Mouse (Mus musculus) midbrain, embryonic 11.5 days (tissue): ENCODE results near the gene Arhgdib. TPM values are rescaled to one million over a fixed set of nuclear protein-coding genes. Genes with fewer than 3 reads are reported as not detected.

Experiments used
- ATAC-seq: fragments of 200-750 bp; cut with Nextera tagmentation; 2 replicates; pipeline ENCODE4 v1.8.0; 2017; ENCODE audit warnings: moderate TSS enrichment, moderate library complexity; ENCODE audit not compliant: low FRiP score
- DNase-seq: peaks from one replicate; pipeline ENCODE4 v3.0.0; 2015; ENCODE audit warnings: low spot score; ENCODE audit errors: missing footprints
- H3K27ac ChIP-seq: fragments of 300-500 bp; sonication (generic); 2 replicates; pipeline ENCODE4 v1.5.1; 2014; ENCODE audit warnings: low read depth, low read length
- H3K27me3 ChIP-seq: fragments of 300-500 bp; sonication (generic); 2 replicates; pipeline ENCODE4 v1.6.1; 2014; ENCODE audit warnings: mild to moderate bottlenecking, low read length, moderate library complexity, mixed read lengths; ENCODE audit not compliant: control insufficient read depth, insufficient read depth
- H3K36me3 ChIP-seq: fragments of 300-500 bp; sonication (generic); 2 replicates; pipeline ENCODE4 v1.6.1; 2014; ENCODE audit warnings: mild to moderate bottlenecking, low read length, moderate library complexity, mixed read lengths; ENCODE audit not compliant: control insufficient read depth, insufficient read depth
- H3K4me1 ChIP-seq: fragments of 300-500 bp; sonication (generic); 2 replicates; pipeline ENCODE4 v1.6.1; 2014; ENCODE audit warnings: low read length; ENCODE audit not compliant: control insufficient read depth, insufficient read depth
- H3K4me2 ChIP-seq: fragments of 300-500 bp; sonication (generic); 2 replicates; pipeline ENCODE4 v1.6.1; 2014; ENCODE audit warnings: mild to moderate bottlenecking, moderate library complexity
- H3K4me3 ChIP-seq: fragments of 300-500 bp; sonication (generic); 2 replicates; pipeline ENCODE4 v1.5.1; 2014; ENCODE audit warnings: low read depth, low read length
- H3K9ac ChIP-seq: fragments of 300-500 bp; sonication (generic); 2 replicates; pipeline ENCODE4 v1.6.1; 2014; ENCODE audit warnings: low read length
- H3K9me3 ChIP-seq: fragments of 300-500 bp; sonication (generic); 2 replicates; pipeline ENCODE4 v1.6.1; 2016; ENCODE audit warnings: low read length; ENCODE audit not compliant: control insufficient read depth
- WGBS: fragments of 180-500 bp; shearing (Covaris S2); extraction: QIAGEN DNeasy Blood & Tissue Kit; methylation state at CpG from one replicate; pipeline ENCODE4 v1.1.7; 2014; 5-methylcytosine and 5-hydroxymethylcytosine counted together
- polyA plus RNA-seq: library from polyadenylated mRNA; unstranded; fragments of >200 nt; fragmentation: Nextera tagmentation; extraction: Ambion mirVana; gene quantifications from 2 replicates; pipeline ENCODE4 v1.2.1, GENCODE M21; 2014

Gene Arhgdib
- 26.3 and 26.4 TPM in 2 replicates for polyA plus RNA-seq

DNA sequence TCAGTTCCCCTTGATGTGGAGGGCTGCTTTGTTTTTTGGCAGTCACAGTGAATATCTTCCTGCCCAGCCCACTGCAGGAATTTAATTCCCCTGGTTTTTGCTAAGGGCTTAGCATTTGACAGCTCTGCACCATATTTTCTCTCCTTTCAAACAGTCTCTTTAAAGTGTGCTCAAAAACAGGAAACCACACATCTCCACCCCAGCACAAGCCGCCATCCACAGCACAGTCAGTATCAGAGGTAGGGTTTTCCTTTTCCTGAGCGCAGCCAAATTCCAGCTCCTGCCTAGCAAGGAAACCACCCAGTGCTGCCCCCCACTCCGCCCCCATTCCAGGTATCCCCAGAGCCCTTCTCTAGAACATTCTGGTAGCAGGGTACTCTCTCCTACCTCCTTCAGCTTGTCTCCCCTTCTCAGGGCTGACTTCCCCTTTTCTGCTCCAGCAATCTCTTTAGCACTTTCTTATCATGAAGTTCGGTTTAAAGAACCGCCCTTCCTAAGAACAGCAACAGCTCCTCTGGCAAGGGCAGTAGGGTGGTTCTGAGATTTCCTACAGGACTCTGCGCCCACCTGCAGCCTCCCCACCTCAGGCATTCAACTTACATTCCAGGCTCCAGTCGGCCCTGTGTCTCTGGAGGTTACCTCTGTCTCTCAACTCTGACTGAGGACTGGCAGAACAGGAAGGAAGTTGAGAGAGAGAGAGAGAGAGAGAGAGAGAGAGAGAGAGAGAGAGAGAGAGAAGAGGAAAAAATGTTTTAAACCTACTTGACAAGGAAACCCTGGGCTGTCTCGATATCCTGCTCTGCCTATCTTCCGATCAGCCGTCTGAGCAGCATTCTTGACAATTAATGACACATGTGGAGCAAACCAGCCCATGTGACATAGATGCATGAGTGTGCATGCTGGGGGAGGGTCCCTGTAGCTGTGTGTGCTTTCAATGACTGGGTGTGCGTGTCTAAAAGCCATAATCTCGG, at the start of gene Arhgdib:
TSS of gene Arhgdib (minus strand) at position 849 of the 971 bp plus-strand sequence.
- H3K9me3 ChIP-seq, result no peaks in the 10 kb centered on the region
- no peaks in the 10 kb centered on the region for H3K4me1 ChIP-seq
- H3K36me3 ChIP-seq, result no peaks in the 10 kb centered on the region
- no peaks in the 10 kb centered on the region for H3K27me3 ChIP-seq
- H3K9ac ChIP-seq, result no peak within 1 kb of the TSS
- no peak for ATAC-seq
- H3K4me3 ChIP-seq, result no peak within 1 kb of the TSS
- H3K4me2 ChIP-seq, result no peak within 1 kb of the TSS
- 74% methylated on average over 12 of the region's 12 CpGs for WGBS
- peak; percentile 79 for DNase-seq
- no peak within 1 kb of the TSS for H3K27ac ChIP-seq

DNA sequence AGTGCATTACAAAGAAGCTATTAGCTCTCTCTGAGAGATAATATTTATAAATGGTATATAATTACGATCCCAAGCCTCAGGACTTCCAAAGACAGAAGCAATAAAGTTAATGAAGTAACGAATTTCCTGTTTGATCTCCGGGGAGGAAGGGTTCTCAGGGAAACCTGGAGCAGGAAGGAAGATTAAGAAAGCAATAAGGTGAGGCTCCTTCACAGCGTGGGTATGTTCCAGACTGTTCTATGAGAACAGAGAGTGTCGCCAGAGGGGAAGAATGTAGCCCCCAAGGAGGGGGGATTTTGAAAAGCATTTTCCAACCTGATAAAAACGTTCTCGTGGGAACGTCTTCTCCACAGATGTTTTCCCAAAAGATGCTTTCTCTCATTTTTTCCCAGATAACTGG, 48.9 kb upstream of the Arhgdib start:
- Histone ChIP-seq H3K4me3 (no peak overlapping the region), H3K27ac (no peak overlapping the region), H3K9me3 (no peaks in the 10 kb centered on the region), H3K4me2 (no peak overlapping the region), H3K27me3 (no peaks in the 10 kb centered on the region), H3K36me3 (no peaks in the 10 kb centered on the region), H3K9ac (no peak overlapping the region), H3K4me1 (no peaks in the 10 kb centered on the region)
- ATAC-seq (no peak), DNase-seq (no peak)
- 84% methylated on average over 8 of the region's 8 CpGs for WGBS

DNA sequence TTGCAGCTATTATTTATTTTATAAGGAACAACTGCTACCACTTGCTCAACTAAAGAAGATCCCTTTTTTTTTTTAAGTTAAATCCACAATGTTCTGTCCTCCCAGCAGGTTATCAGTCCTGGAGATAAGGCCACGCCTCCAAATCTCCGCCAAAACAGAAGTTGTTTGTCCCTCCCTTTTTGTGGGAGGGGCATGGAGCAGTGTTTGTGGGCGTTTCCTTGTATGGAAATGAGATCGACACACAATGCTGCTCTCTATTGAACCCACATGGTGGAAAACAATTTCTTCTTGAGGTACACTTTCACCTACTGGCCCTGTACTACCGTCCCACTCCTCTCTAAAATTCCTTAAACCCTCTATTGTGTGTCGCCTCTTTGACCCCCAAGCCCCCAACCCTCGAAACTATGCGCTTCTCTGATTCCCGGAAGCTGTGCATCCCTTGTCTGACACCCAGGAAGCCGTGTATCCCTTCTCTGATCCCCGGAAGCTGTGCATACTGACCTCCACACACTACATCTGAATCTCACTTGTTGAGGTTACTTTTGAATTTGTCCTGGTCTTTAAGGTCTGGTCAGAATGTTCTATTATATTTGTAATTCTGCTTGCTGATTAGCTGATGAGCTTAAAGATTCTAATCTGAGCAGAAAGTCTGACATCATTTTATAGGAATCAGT, 48.3 kb upstream of the Arhgdib start:
- peak; percentile 72 for ATAC-seq
- Histone ChIP-seq H3K9ac (no peak overlapping the region), H3K27ac (no peak overlapping the region), H3K4me1 (no peaks in the 10 kb centered on the region), H3K4me3 (no peak overlapping the region), H3K4me2 (no peak overlapping the region; the same call in 1 of the 2 replicates), H3K27me3 (no peaks in the 10 kb centered on the region), H3K36me3 (no peaks in the 10 kb centered on the region), H3K9me3 (no peaks in the 10 kb centered on the region)
- no peak for DNase-seq
- 37% methylated on average over 11 of the region's 11 CpGs for WGBS

DNA sequence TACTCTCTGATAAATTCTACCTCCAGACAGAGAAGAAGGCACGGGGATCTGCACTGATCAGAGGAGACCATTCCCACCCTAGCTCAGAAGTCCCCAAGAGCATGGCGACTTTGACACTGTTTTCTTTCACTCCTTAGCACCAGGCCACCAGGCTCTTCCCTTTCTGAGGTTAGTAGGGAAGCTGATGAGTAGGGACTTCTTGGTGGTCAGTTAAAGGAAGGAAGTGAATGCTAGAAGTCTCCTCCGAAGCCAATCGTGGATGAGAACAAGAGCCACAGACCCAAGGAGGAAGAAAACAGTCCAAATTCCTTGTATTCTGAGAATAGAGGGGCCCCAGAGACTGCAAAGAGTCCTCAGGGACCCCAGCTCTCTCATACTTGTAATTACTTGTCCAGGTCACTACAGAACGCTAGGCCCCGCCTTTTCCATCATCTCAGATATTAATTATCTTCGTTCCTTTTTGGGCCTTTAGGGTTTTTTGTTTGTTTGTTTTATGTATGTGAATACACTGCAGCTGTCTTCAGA, 46.9 kb upstream of the Arhgdib start:
- Histone ChIP-seq H3K9me3 (no peaks in the 10 kb centered on the region), H3K4me2 (no peak overlapping the region), H3K4me3 (no peak overlapping the region), H3K9ac (no peak overlapping the region), H3K36me3 (no peaks in the 10 kb centered on the region), H3K27me3 (no peaks in the 10 kb centered on the region), H3K27ac (no peak overlapping the region), H3K4me1 (no peaks in the 10 kb centered on the region)
- ATAC-seq, result no peak
- no peak for DNase-seq
- 85% methylated on average over 7 of the region's 7 CpGs for WGBS

DNA sequence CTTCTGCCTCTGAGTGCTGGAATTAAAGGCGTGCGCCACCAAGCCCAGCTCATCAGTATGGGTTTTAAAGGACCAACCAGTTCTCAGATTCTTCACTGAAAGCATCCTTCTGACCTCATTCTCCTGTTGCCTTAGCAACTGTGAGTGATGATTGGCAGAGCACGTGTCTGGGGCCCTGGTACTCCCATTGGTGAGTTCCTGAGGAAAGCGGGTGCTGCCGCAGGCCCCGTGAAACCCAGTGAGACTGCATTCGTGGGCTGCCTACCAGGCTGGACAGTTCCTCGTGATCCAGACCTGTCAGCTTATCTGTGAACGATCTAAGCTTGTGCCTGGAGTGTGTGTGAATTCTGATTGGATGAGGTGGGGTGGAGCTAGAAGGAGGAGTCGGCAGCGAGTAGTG, 45.0 kb upstream of the Arhgdib start:
- H3K4me3 ChIP-seq, result no peak overlapping the region
- no peak overlapping the region for H3K27ac ChIP-seq
- 69% methylated on average over 11 of the region's 11 CpGs for WGBS
- no peaks in the 10 kb centered on the region for H3K4me1 ChIP-seq
- no peaks in the 10 kb centered on the region for H3K36me3 ChIP-seq
- H3K9ac ChIP-seq, result no peak overlapping the region
- no peak overlapping the region for H3K4me2 ChIP-seq
- H3K27me3 ChIP-seq, result no peaks in the 10 kb centered on the region
- no peak for DNase-seq
- no peaks in the 10 kb centered on the region for H3K9me3 ChIP-seq
- ATAC-seq, result no peak

DNA sequence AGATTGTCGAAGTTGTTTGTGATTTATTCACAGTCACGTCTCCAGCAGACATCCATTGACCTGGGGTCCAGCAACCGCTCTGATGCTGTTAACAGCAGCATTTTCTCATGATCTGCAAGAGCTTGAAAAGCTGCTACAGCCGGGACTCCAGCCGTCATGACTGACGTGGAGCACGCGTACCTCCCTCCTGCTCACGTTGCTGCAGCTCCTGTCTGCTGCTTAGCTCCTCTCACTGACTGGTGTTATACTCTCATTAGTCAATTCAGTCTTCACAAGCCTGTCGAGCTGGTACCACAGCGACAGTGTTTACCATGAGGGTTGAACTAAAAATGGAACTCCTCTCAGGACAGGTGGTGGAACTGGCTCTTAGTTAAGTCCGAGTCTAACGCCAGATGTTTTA, 44.3 kb upstream of the Arhgdib start:
- 79% methylated on average over 13 of the region's 13 CpGs for WGBS
- Histone ChIP-seq H3K36me3 (no peaks in the 10 kb centered on the region), H3K4me1 (no peaks in the 10 kb centered on the region), H3K9ac (no peak overlapping the region), H3K9me3 (no peaks in the 10 kb centered on the region), H3K4me3 (no peak overlapping the region), H3K27ac (no peak overlapping the region), H3K4me2 (no peak overlapping the region), H3K27me3 (no peaks in the 10 kb centered on the region)
- DNase-seq (no peak), ATAC-seq (no peak)

DNA sequence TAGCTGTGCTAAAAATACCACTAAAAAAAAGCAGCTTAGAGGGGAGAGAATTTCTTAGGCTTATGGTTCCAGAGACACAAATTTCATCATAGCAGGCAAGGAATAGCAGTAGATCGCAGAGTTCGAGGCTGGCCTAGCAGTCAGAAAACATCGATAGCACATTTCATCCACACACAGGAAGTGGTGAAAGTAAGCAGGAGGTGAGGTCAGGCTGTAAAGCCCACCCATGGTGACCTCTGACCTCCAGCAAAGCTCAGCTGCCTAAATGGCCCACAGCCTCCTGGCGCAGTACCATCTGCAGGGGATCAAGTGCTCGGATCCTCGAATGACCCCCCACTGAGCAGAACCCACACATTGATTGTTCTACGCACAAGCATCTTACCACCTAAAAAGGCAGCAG, 41.5 kb upstream of the Arhgdib start:
- Histone ChIP-seq H3K4me2 (no peak overlapping the region), H3K4me1 (no peaks in the 10 kb centered on the region), H3K36me3 (no peaks in the 10 kb centered on the region), H3K9me3 (no peaks in the 10 kb centered on the region), H3K9ac (no peak overlapping the region), H3K27me3 (no peaks in the 10 kb centered on the region), H3K27ac (no peak overlapping the region), H3K4me3 (no peak overlapping the region)
- WGBS, result 57% methylated on average over 7 of the region's 7 CpGs
- no peak for DNase-seq
- ATAC-seq, result no peak

DNA sequence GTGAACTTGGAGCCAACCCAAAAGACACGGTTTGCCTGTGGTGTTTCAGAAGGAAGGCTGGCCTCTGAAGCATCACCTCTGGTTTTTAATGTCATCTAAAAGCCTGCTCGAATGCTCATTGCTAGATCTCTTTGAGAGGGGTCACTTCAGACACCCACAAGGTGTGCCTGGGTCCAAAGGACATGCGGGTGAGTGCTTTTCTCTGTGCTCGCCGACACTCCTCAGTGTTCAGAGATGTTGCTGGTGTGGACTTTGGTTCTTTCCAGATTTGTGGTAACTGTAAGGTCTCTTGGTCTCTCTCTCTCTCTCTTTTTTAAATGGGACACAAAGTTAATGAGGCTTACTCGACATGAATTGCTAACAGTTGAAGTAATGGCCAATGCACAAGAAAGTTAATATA, 40.9 kb upstream of the Arhgdib start:
- no peak overlapping the region for H3K9ac ChIP-seq
- no peak for DNase-seq
- H3K36me3 ChIP-seq, result no peaks in the 10 kb centered on the region
- no peaks in the 10 kb centered on the region for H3K4me1 ChIP-seq
- H3K4me2 ChIP-seq, result no peak overlapping the region
- H3K27me3 ChIP-seq, result no peaks in the 10 kb centered on the region
- no peak for ATAC-seq
- no peaks in the 10 kb centered on the region for H3K9me3 ChIP-seq
- H3K27ac ChIP-seq, result no peak overlapping the region
- WGBS, result 87% methylated on average over 6 of the region's 6 CpGs
- H3K4me3 ChIP-seq, result no peak overlapping the region

DNA sequence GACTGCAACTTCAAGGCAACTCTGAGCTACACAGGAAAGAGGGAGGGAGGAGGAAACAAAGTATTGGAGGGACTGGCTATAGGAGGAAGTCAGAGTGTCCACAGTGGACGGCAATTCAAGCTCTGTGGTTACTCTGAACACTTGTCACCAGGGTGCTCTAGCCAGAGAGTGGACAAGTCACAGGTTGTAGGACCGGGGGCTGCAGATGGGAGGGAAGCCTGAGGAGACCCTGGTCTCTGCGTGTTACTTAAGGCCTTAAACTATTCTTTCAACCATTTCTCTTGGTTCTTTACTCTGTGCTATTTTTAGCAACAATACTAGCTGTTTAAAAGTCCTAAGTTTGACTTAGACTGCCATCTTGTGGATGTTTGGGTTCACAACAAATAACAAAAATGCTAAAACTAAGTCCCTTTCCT, 38.6 kb upstream of the Arhgdib start:
- no peaks in the 10 kb centered on the region for H3K27me3 ChIP-seq
- DNase-seq (peak; percentile 94), ATAC-seq (peak; percentile 58)
- no peak overlapping the region for H3K4me2 ChIP-seq
- no peak overlapping the region; the same call in 1 of the 2 replicates for H3K9ac ChIP-seq
- no peaks in the 10 kb centered on the region for H3K36me3 ChIP-seq
- 35% methylated on average over 3 of the region's 3 CpGs for WGBS
- H3K27ac ChIP-seq, result no peak overlapping the region
- no peaks in the 10 kb centered on the region for H3K4me1 ChIP-seq
- H3K4me3 ChIP-seq, result no peak overlapping the region
- H3K9me3 ChIP-seq, result no peaks in the 10 kb centered on the region
